Mouse (Mus musculus): ENCODE data around the gene Gm20388.

- TF ChIP-seq CTCF (IDR thresholded peaks at IDR 0.05; ENCODE audit: borderline replicate concordance, insufficient read depth, low read depth, low read length) (no peak), POLR2A (IDR thresholded peaks at IDR 0.05; ENCODE audit: borderline replicate concordance, insufficient read depth, low read length) (no peak)
Measured at GRCm38 (mm10) chr8:123536242-123536989, 3625.8 kb downstream of the Gm20388 start.
